Mouse (Mus musculus) adrenal gland, postnatal 25 days (tissue): Measurements from ENCODE around the gene Hmgb1. TPM values are rescaled to one million over a fixed set of nuclear protein-coding genes. Genes with fewer than 3 reads are reported as not detected.

Experiments
- total RNA-seq: library from RNA; stranded (reverse); gene quantifications from 2 replicates; pipeline ENCODE4 v1.2.3, GENCODE M21; 2021

Gene Hmgb1
- total RNA-seq, 1 experiment from 2014 or later: 186 TPM

Other genes with a start within 250 kb of the Hmgb1 start
- 6.7 and 7.4 TPM in 2 replicates for gene Gm42791, start 189.3 kb downstream of the Hmgb1 start, total RNA-seq
- 30.4 and 32.5 TPM in 2 replicates for gene Uspl1, start 139 bp downstream of the Hmgb1 start, total RNA-seq
- 9.4 and 14.1 TPM in 2 replicates for gene Alox5ap, start 80.3 kb upstream of the Hmgb1 start, total RNA-seq
- 1.5 and 1.9 TPM in 2 replicates for gene Medag, start 227.3 kb upstream of the Hmgb1 start, total RNA-seq